Mouse (Mus musculus) lung, postnatal 14 days (tissue): ENCODE measurements at regions not wholly inside any gene's neighbourhood (a gene's known extent, or its start where the extent isn't known, plus 50 kb on each side); places are given as distances from the start of the nearest gene placed in this dataset.
"Not testable (repeated sequence)": the region's sequence is repeated elsewhere in the genome, so short reads cannot be mapped to it uniquely, and the experiment has no call there.

Experiments used
- DNase-seq: peaks from one replicate; pipeline ENCODE4 v3.0.0; 2021

DNA sequence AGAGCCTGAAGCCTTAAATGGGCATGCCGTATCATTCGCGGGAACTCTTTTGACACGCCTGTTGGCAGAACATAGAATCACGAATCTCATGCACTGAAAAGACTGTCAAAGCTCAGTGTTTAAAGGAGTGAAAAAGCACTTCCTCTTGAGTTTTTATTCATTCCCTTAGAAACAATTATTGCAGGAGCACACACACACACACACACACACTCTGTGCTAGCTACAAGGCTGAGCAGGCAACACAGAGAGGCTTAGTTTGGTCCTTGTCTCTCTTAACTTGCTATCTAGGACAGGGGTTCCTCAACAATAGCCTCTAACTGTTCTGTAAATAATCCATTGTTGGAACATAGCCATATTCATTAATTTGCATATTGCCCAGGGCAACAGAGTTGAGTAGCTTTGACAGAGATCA lies 58.8 kb upstream of the Atxn1 start:
- no peak for DNase-seq

DNA sequence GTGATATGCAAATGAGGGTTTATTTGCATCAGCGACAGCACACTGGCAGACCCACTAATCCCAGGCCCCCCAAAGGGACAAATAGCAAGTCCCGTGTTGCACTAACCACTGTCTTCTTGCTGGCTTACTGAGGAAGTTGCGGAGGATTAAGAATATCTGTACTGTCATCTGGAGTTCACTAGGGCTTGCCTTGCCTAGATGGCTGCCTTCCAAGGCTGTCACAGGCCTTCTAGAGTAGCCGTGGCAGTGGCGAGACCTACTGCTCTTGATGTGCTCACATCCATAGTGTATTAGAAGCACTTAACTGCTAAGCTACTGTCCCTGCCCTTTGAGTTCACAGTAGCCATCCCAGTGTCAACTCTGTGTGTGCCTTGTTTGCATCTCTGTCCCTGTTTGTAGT lies 58.4 kb upstream of the Atxn1 start:
- no peak for DNase-seq

GRCm38 (mm10) chr13:46020945-46021835 lies 56.4 kb upstream of the Atxn1 start:
- DNase-seq = no peak

DNA sequence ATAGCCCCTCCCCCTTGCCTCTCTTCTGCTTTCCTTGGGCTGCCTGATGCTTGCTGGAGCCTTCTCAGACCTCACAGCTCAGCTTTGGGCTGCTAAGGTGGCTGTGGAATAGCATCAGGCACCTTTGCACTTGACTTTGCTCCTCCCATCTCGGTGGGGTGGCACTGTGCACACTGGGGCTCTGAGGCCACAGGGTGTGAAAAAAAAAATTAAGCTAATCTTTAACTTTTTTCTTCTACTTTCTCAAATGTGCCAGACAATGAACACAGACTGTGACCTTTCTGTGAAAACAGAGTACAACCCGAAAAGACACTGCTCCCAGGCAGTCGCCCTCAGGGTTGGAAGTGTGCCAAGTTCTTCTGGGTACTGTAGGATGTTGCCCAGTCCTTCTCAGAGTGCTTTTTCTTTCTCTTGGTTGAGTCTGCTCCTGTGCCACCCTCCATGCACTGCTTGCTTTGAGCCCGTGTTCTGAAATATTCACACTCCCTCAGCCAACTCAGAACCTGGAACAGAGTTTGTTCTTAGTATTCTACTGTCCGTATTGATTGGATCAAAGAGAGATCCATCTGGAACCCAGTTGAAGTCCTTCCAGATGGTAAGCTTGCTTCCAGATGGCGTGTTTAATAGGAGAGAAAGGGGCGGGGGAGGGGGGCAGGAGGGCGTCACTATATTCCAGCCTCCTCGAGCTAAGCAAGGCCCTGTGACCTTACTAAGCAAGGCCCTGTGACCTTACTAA lies 54.8 kb upstream of the Atxn1 start:
- peak; percentile 29 for DNase-seq

DNA sequence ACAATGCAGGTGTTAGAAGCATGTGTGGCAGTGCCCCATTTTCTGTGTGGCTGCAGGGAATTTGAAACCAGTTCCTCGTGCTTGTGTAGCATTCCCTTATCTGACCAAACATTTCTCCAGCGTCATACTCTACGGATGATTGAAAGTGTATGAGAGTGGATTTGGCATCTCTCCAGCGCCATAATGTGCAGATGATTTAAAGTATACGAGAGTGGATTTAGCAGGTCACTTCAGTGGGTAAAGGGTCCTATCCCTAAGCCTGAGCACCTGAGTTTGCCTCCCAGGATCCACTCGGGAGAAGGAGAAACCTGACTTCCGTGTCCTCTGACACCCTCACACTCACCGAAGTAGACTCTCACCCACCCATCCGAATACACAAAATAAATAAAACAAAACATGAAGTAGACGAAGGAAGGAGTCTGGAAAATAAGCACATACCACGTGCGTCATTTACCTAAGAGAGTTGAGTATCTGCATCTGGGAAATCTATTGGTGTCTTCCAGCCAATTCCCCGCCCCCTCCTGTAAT lies 54.2 kb upstream of the Atxn1 start:
- DNase-seq = no peak

GRCm38 (mm10) chr13:46017742-46018141 lies 52.9 kb upstream of the Atxn1 start:
- no peak for DNase-seq

- not testable (repeated sequence) for DNase-seq
These were observed 52.2 kb upstream of the Atxn1 start for GRCm38 (mm10) chr13:46017011-46017410.

GRCm38 (mm10) chr13:46015231-46015630 lies 50.4 kb upstream of the Atxn1 start:
- no peak for DNase-seq

- DNase-seq = no peak
These were observed 49.8 kb upstream of the Atxn1 start for GRCm38 (mm10) chr13:46014637-46015036.
